Mouse (Mus musculus): ENCODE results near the gene Vmn1r185. TPM values are rescaled to one million over a fixed set of nuclear protein-coding genes. Genes with fewer than 3 reads are reported as not detected.

Gene Vmn1r185
- not detected for polyA plus RNA-seq (2014; fragmentation: Illumina TruSeq; extraction: RNeasy Lipid Tissue Mini Kit (QIAGEN cat#74804); ENCODE audit: low replicate concordance)

DNA sequence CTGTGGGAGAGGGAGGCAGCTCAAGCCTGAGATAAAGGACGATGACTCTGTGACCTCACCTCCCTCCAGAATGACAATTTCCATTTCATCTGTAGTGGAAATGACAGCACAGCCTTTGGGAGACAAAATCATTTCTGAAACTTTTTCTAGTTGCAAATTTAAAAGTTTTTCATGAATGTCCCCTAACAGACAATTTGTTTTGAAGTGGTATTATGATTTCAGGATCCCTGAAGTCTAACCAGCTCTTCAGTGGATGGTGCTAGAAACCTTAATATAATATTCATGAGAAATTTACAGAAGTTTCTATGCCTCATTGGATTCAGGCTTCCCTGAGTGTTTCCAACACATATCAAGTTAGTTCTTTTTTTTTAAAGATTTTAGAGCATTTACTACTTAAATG lies at the start of gene Vmn1r185:
TSS of gene Vmn1r185 (minus strand) at position 101 of the 400 bp plus-strand sequence.

Other genes starting within 250 kb of the Vmn1r185 start
- not detected for gene Nlrp9c, start 214.8 kb downstream of the Vmn1r185 start, polyA plus RNA-seq (2014; fragmentation: Illumina TruSeq; extraction: RNeasy Lipid Tissue Mini Kit (QIAGEN cat#74804); ENCODE audit: low replicate concordance)
- gene Nlrp4a, start 183.4 kb downstream of the Vmn1r185 start, polyA plus RNA-seq (2014; fragmentation: Illumina TruSeq; extraction: RNeasy Lipid Tissue Mini Kit (QIAGEN cat#74804); ENCODE audit: low replicate concordance) = not detected
- gene Nlrp9a, start 83.4 kb downstream of the Vmn1r185 start, polyA plus RNA-seq (2014; fragmentation: Illumina TruSeq; extraction: RNeasy Lipid Tissue Mini Kit (QIAGEN cat#74804); ENCODE audit: low replicate concordance) = not detected
- gene Cyp2b23, start 68.0 kb upstream of the Vmn1r185 start, polyA plus RNA-seq (2014; fragmentation: Illumina TruSeq; extraction: RNeasy Lipid Tissue Mini Kit (QIAGEN cat#74804); ENCODE audit: low replicate concordance) = not detected
- not detected for gene Cyp2b19, start 138.7 kb upstream of the Vmn1r185 start, polyA plus RNA-seq (2014; fragmentation: Illumina TruSeq; extraction: RNeasy Lipid Tissue Mini Kit (QIAGEN cat#74804); ENCODE audit: low replicate concordance)
- not detected for gene Cyp2g1, start 190.4 kb upstream of the Vmn1r185 start, polyA plus RNA-seq (2014; fragmentation: Illumina TruSeq; extraction: RNeasy Lipid Tissue Mini Kit (QIAGEN cat#74804); ENCODE audit: low replicate concordance)
- 1.5 TPM for gene Cyp2a5, start 216.8 kb upstream of the Vmn1r185 start, polyA plus RNA-seq (2014; fragmentation: Illumina TruSeq; extraction: RNeasy Lipid Tissue Mini Kit (QIAGEN cat#74804); ENCODE audit: low replicate concordance)